Mouse (Mus musculus) urinary bladder, postnatal 36 days (tissue): ENCODE measurements around the gene Sipa1l2.

Experiments
- DNase-seq, 2 experiments: peaks; one replicate each; pipeline ENCODE4 v3.0.0; 2022; ENCODE audit warnings: low spot score in 2 of 2, mixed read lengths in 1 of 2

Sipa1l2 gene

GRCm38 (mm10) chr8:125369491-125370236 lies 199.9 kb downstream of the Sipa1l2 start:
- peak in 1 of 2 experiments; percentile 30 for DNase-seq

- no peak for DNase-seq
Measured at GRCm38 (mm10) chr8:125368341-125369035, 201.1 kb downstream of the Sipa1l2 start.
